21 mouse cellular contexts compared by ENCODE assay signal in the genomic region with DNA sequence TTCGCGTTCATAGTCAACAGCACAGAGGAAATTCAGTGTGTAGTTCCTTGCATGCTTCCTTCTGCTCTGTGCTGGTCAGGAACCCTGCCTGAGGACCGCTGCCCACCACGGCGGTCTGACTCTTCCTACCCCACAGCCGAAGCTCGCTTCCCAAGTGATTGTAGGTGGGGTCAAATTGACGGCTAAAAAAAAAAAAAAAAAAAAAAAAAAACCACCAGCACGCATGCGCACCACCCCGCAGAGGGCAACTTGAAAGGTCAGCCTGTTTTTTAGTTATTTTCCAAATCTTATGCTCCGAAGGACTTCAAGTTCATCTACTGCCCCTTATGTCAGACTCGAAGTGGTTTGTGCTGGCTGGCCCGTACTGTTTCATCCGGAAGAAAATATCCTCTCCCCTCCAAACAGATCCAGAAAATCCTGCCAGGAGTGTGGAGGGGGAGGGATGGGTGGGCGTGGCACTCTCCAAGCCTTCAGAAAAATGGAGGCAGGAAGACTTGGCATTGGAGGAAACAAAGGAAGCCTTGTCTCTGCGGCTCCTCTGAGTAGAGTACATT.
DNase-seq lines count a peak whose midpoint lies in the region; ATAC-seq and TF ChIP-seq lines count a peak whose summit lies in the region.
"Had no signal": no experiment of that assay in that cellular context is flagged by ENCODE, and none has a peak within 500 bp of the region (broad histone marks: within the 10 kb centered on the region; RNA-seq: fewer than 3 reads in every experiment).

No protein-coding gene starts in this region.

- no peak for TF ChIP-seq CTCF in hindbrain, postnatal 0 days (IDR thresholded peaks at IDR 0.05; ENCODE audit: low read depth)

- no peaks in the 10 kb centered on the region for H3K9me3 ChIP-seq in hindbrain, postnatal 0 days (ENCODE audit: low read length)
- H3K9me3 ChIP-seq in hindbrain, embryonic 10.5 days = no peaks in the 10 kb centered on the region
- H3K9me3 ChIP-seq in neural tube, embryonic 15.5 days (replicated peaks) = no peaks in the 10 kb centered on the region
- no peaks in the 10 kb centered on the region; the same call in 1 of the 2 replicates for H3K9me3 ChIP-seq in embryonic facial prominence, embryonic 14.5 days (ENCODE audit: control insufficient read depth, low read length)
- H3K9me3 ChIP-seq: embryonic facial prominence, embryonic 12.5 days; forebrain, embryonic 13.5 days; hindbrain, embryonic 15.5 days; liver, embryonic 13.5 days had no signal

- H3K4me3 ChIP-seq in hindbrain, postnatal 0 days (ENCODE audit: low read length) = no peak overlapping the region
- H3K4me3 ChIP-seq in hindbrain, embryonic 10.5 days = no peak overlapping the region
- no peak overlapping the region for H3K4me3 ChIP-seq in neural tube, embryonic 15.5 days (replicated peaks)
- no peak overlapping the region for H3K4me3 ChIP-seq in embryonic facial prominence, embryonic 14.5 days (ENCODE audit: low read depth, low read length)
- H3K4me3 ChIP-seq: embryonic facial prominence, embryonic 12.5 days; forebrain, embryonic 13.5 days; hindbrain, embryonic 15.5 days; liver, embryonic 13.5 days; myocyte had no signal

- H3K36me3 ChIP-seq in hindbrain, postnatal 0 days (ENCODE audit: insufficient read depth, low read length) = no peaks in the 10 kb centered on the region
- no peaks in the 10 kb centered on the region for H3K36me3 ChIP-seq in hindbrain, embryonic 10.5 days
- H3K36me3 ChIP-seq in neural tube, embryonic 15.5 days = no peaks in the 10 kb centered on the region
- no peaks in the 10 kb centered on the region for H3K36me3 ChIP-seq in embryonic facial prominence, embryonic 14.5 days (ENCODE audit: control insufficient read depth, insufficient read depth, low read length)
- H3K36me3 ChIP-seq: embryonic facial prominence, embryonic 12.5 days; hindbrain, embryonic 15.5 days; liver, embryonic 13.5 days had no signal

- 70% methylated on average over 17 of the region's 17 CpGs for WGBS in hindbrain, postnatal 0 days
- 72% methylated on average over 17 of the region's 17 CpGs for WGBS in hindbrain, embryonic 10.5 days
- WGBS in neural tube, embryonic 15.5 days = 79% methylated on average over 17 of the region's 17 CpGs
- 54% methylated on average over 17 of the region's 17 CpGs for WGBS in embryonic facial prominence, embryonic 14.5 days

- no peaks in the 10 kb centered on the region for H3K4me1 ChIP-seq in hindbrain, postnatal 0 days (ENCODE audit: insufficient read depth, low read length)
- no peaks in the 10 kb centered on the region for H3K4me1 ChIP-seq in hindbrain, embryonic 10.5 days (replicated peaks)
- H3K4me1 ChIP-seq in neural tube, embryonic 15.5 days = no peaks in the 10 kb centered on the region
- H3K4me1 ChIP-seq in embryonic facial prominence, embryonic 14.5 days (ENCODE audit: control insufficient read depth, insufficient read depth, low read length) = no peaks in the 10 kb centered on the region
- H3K4me1 ChIP-seq: embryonic facial prominence, embryonic 12.5 days; forebrain, embryonic 13.5 days; hindbrain, embryonic 15.5 days; liver, embryonic 13.5 days had no signal

- H3K27me3 ChIP-seq in hindbrain, postnatal 0 days (ENCODE audit: insufficient read depth, low read length) = no peaks in the 10 kb centered on the region
- H3K27me3 ChIP-seq in hindbrain, embryonic 10.5 days (ENCODE audit: insufficient read depth, poor library complexity, severe bottlenecking) = no peaks in the 10 kb centered on the region
- no peaks in the 10 kb centered on the region for H3K27me3 ChIP-seq in neural tube, embryonic 15.5 days (replicated peaks)
- H3K27me3 ChIP-seq in embryonic facial prominence, embryonic 14.5 days (replicated peaks; ENCODE audit: control insufficient read depth, insufficient read depth, low read length) = no peaks in the 10 kb centered on the region
- H3K27me3 ChIP-seq: embryonic facial prominence, embryonic 12.5 days; forebrain, embryonic 13.5 days; hindbrain, embryonic 15.5 days; liver, embryonic 13.5 days had no signal

- H3K4me2 ChIP-seq in hindbrain, postnatal 0 days (ENCODE audit: low read depth, low read length) = no peak overlapping the region
- H3K4me2 ChIP-seq in neural tube, embryonic 15.5 days = 0 out of 2 replicates have a peak overlapping the region, but pooled peaks have one; percentile 0
- peak overlapping the region; percentile 32 for H3K4me2 ChIP-seq in embryonic facial prominence, embryonic 14.5 days (ENCODE audit: low read depth, low read length)
- H3K4me2 ChIP-seq: embryonic facial prominence, embryonic 12.5 days; forebrain, embryonic 13.5 days; hindbrain, embryonic 15.5 days; liver, embryonic 13.5 days had no signal

- no peak for ATAC-seq in hindbrain, postnatal 0 days
- ATAC-seq in neural tube, embryonic 15.5 days (ENCODE audit: low FRiP score) = no peak
- ATAC-seq in embryonic facial prominence, embryonic 14.5 days (ENCODE audit: low read depth) = no peak
- ATAC-seq: forebrain, embryonic 13.5 days; intestine, embryonic 16.5 days; midbrain, embryonic 16.5 days had no signal

- H3K9ac ChIP-seq in hindbrain, postnatal 0 days (replicated peaks; ENCODE audit: low read length) = no peak overlapping the region
- no peak overlapping the region for H3K9ac ChIP-seq in neural tube, embryonic 15.5 days (replicated peaks)
- no peak overlapping the region for H3K9ac ChIP-seq in embryonic facial prominence, embryonic 14.5 days (ENCODE audit: low read depth, low read length)
- H3K9ac ChIP-seq: embryonic facial prominence, embryonic 12.5 days; forebrain, embryonic 13.5 days; hindbrain, embryonic 15.5 days; liver, embryonic 13.5 days had no signal

- peak; percentile 9 for DNase-seq in hindbrain, postnatal 0 days (ENCODE audit: low spot score)
- no peak for DNase-seq in hindbrain, embryonic 10.5 days (ENCODE audit: low spot score)
- DNase-seq in neural tube, embryonic 10.5 days (ENCODE audit: extremely low spot score, low spot score) = no peak
- peak; percentile 53 for DNase-seq in R1 (ENCODE audit: low read depth, low spot score)
- DNase-seq in embryonic facial prominence, embryonic 14.5 days (ENCODE audit: low spot score) = peak; percentile 27
- no peak for DNase-seq in spleen, adult 12 weeks (ENCODE audit: low spot score)
- DNase-seq in layer of hippocampus, adult 18-20 months (ENCODE audit: low spot score in 2 of 2) = no peak
- DNase-seq: adrenal gland, postnatal 14 days; cerebellum, adult 8-10 months; gastrocnemius, postnatal 36 days; kidney, postnatal 25 days; liver, embryonic 13.5 days; lung, postnatal 36 days; thymus, postnatal 4 days had no signal

- no peak overlapping the region for H3K27ac ChIP-seq in hindbrain, postnatal 0 days
- H3K27ac ChIP-seq in hindbrain, embryonic 10.5 days = no peak overlapping the region
- H3K27ac ChIP-seq in neural tube, embryonic 15.5 days (replicated peaks) = no peak overlapping the region
- H3K27ac ChIP-seq in embryonic facial prominence, embryonic 14.5 days (replicated peaks; ENCODE audit: low read depth, low read length) = no peak overlapping the region
- H3K27ac ChIP-seq: embryonic facial prominence, embryonic 12.5 days; forebrain, embryonic 13.5 days; hindbrain, embryonic 15.5 days; liver, embryonic 13.5 days had no signal

Comparison
In these comparisons a context has a peak if more than half of its experiments do, and no peak if none do; other contexts are left out.
1. DNase-seq: peak in hindbrain, postnatal 0 days (single experiment), R1 (single experiment) and embryonic facial prominence, embryonic 14.5 days (single experiment); none in hindbrain, embryonic 10.5 days (single experiment), neural tube, embryonic 10.5 days (single experiment), spleen, adult 12 weeks (single experiment) and layer of hippocampus, adult 18-20 months (0 of 2).